Mouse (Mus musculus) bone marrow, adult 2 months (tissue): ENCODE data around the gene Golt1a. TPM values are rescaled to one million over a fixed set of nuclear protein-coding genes. Genes with fewer than 3 reads are reported as not detected.

Source experiments
- H3K27ac ChIP-seq: fragments of 200-500 bp; 2 replicates; pipeline ENCODE4 v1.5.1; 2012; ENCODE audit warnings: low read depth, mild to moderate bottlenecking, control low read depth, inconsistent platforms, low read length; ENCODE audit not compliant: control insufficient read depth, poor library complexity, insufficient read depth
- H3K4me1 ChIP-seq: fragments of 200-500 bp; 2 replicates; pipeline ENCODE4 v1.6.1; 2011; ENCODE audit warnings: low read length; ENCODE audit not compliant: control insufficient read depth, insufficient read depth
- H3K4me3 ChIP-seq: fragments of 200-500 bp; replicated peaks from 2 replicates; pipeline ENCODE3; 2011; ENCODE audit warnings: mild to moderate bottlenecking, low read depth, low read length, control low read depth; ENCODE audit not compliant: control insufficient read depth
- CTCF ChIP-seq: fragments of 200-500 bp; IDR thresholded peaks from 2 replicates; pipeline ENCODE4 v1.5.1; 2011; ENCODE audit warnings: low read length, control low read depth; ENCODE audit not compliant: control insufficient read depth, insufficient read depth
- POLR2A ChIP-seq: fragments of 200-500 bp; IDR thresholded peaks from 2 replicates; pipeline ENCODE4 v1.6.1; 2011; ENCODE audit warnings: low read depth, mild to moderate bottlenecking, control low read depth, low read length, borderline replicate concordance; ENCODE audit not compliant: control insufficient read depth
- WGBS: fragments of 180-500 bp; shearing (Covaris S2); methylation state at CpG from one replicate; pipeline ENCODE4 v1.1.7; 2018; 5-methylcytosine and 5-hydroxymethylcytosine counted together
- polyA plus RNA-seq: library from polyadenylated mRNA; stranded (reverse); fragments of >200 nt; gene quantifications from 2 replicates; pipeline ENCODE4 v1.2.4, GENCODE M21; 2011; ENCODE audit warnings: low replicate concordance; ENCODE audit not compliant: missing spikeins, insufficient read depth, insufficient read length

The Golt1a gene
- polyA plus RNA-seq, 1 experiment, result not detected

DNA sequence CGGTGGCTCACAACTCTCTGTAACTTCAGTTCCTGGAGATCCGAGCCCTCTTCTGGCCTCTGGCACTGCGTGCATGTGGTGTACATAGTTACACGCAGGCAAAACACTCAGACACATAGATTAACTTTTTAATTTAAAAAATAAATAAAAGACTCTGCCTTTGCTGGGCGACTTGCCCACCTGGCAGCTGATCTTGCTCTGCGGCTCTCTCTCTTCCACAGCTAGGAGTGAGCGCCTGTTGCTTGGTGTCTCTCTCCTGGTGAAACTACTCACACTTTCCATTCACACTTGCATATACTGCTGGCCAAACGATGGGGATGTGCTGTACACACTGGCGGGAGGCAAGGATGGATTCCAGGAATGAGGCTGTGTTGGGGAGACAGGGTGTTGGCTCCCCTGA, 36.9 kb downstream of the Golt1a start:
- no peak overlapping the region for H3K27ac ChIP-seq
- H3K4me1 ChIP-seq, result peaks cover 3% of the 10 kb centered on the region
- no peak overlapping the region for H3K4me3 ChIP-seq
- TF ChIP-seq CTCF (no peak), POLR2A (no peak)
- 79% methylated on average over 9 of the region's 9 CpGs for WGBS

DNA sequence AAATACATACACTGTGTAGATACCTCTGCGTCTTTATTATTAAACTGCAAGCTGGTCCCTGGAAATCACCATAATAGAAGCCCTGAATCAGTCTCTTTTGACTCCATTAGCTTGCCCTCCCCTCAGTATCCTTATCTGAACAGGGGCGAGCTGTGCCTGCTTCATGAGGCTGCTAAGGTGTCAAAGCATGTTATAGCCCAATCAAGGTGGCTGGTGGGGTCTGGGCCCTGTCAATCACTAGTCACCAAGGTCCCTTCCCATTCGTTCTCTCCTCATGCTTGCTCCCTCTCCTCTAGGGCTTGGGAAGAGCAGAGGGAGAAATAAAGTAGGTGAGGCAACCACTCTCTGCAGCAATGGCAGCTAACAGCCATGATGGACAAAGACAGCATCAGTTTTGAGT, 37.6 kb downstream of the Golt1a start:
- 77% methylated on average over 3 of the region's 3 CpGs for WGBS
- TF ChIP-seq POLR2A, result no peak
- no peak for TF ChIP-seq CTCF
- H3K27ac ChIP-seq, result peak overlapping the region; percentile 77
- peaks cover 3% of the 10 kb centered on the region for H3K4me1 ChIP-seq
- no peak overlapping the region for H3K4me3 ChIP-seq

- H3K4me1 ChIP-seq, result peaks cover 4% of the 10 kb centered on the region
- 19% methylated on average over 11 of the region's 11 CpGs for WGBS
- H3K27ac ChIP-seq, result peak overlapping the region; percentile 77
- no peak overlapping the region for H3K4me3 ChIP-seq
- TF ChIP-seq POLR2A (no peak), CTCF (no peak)
These were observed 38.3 kb downstream of the Golt1a start for GRCm38 (mm10) chr1:133347693-133348520.

DNA sequence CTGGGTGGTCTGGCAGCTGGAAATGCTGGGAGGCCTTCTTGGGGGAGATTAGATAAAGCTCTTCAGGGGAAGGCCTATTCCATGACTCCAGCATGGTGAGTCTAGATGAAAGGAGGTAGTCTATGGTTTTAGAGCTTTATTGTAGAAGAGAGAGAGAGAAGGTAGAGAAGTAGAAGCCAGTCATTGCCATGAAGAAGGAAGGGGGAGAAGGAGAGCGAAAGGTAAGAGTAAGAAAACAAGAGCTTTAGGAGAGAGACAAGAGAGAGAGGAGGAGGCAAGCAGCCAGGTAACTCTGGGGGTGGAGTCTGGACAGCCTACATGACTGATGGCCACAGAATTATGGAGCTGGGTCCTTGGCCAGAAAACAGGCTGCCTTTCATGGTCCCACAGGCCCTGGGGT, 40.6 kb downstream of the Golt1a start, which contains the start of gene Ren1:
Ren1 (plus strand) TSS at position 301 of the 400 bp plus-strand sequence.
- H3K27ac ChIP-seq, result peak within 1 kb of the TSS; percentile 42
- H3K4me3 ChIP-seq, result no peak within 1 kb of the TSS
- peaks cover 4% of the 10 kb centered on the region for H3K4me1 ChIP-seq
- 92% methylated on average over 1 of the region's 1 CpGs for WGBS
- TF ChIP-seq CTCF (no peak), POLR2A (no peak)

DNA sequence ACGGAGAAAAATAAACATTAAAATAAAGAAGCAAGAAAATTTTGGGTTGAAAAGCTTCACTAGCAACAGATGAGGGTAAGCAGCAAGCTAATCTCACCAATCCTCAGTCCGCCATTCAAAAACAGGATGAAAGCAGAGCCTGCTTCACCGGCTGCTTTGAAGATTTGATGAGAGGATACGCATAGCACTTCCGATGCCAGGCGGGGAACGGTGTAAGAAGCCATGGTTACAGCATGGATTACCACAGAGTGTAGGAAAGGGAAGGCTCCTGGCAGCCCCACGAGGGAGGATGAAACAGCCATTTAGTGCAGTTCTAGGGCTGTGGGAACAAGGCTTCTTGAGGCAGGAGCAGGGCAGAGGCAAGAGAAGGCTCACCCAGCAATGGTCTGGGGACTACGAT, 42.2 kb downstream of the Golt1a start:
- TF ChIP-seq CTCF (no peak), POLR2A (no peak)
- WGBS, result 40% methylated on average over 9 of the region's 9 CpGs
- Histone ChIP-seq H3K4me1 (peaks cover 4% of the 10 kb centered on the region), H3K27ac (no peak overlapping the region), H3K4me3 (no peak overlapping the region)

DNA sequence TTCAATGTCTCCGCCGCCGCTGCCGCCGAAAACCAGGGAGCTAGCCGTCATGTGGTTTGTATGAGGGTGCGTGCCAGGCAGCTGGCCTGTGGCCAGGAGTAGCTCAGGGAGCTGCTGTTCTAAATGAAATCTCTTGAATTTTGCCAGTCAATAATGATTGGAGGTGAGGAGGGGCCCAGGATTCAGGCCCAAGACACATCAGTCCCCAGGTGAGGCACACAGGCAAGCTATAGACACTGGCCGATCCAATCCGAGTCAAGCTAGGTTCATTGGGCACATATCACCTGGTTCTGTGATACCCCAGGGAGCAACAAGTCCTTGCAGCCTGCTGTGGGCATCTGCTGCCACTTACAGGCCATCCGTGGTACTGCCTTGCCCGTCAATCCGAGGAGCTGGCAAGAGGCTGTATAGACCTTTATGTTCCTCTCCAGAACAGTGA, 43.8 kb downstream of the Golt1a start:
- 39% methylated on average over 12 of the region's 12 CpGs for whole genome bisulfite sequencing
- TF ChIP-seq POLR2A (no peak), CTCF (peak; percentile 87)

DNA sequence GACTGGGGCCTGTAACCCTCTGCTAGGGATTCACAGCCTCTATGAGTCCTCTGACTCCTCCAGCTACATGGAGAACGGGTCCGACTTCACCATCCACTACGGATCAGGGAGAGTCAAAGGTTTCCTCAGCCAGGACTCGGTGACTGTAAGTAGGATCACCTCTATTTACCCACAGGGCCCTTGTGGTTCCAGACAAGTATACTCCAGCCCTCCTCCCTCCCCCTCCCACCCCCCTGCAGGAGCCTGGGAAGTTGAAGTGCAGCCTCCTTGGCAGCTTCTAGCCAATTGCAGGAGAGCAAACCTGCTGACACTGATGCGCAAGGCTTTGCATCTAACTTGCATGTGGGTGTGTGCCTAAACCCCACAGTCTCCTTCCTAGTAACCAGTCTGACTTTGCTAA, 45.9 kb downstream of the Golt1a start:
- Histone ChIP-seq H3K4me1 (peaks cover 1% of the 10 kb centered on the region; the same call in 1 of the 2 replicates), H3K27ac (no peak overlapping the region), H3K4me3 (no peak overlapping the region)
- 84% methylated on average over 5 of the region's 5 CpGs for WGBS
- TF ChIP-seq CTCF (no peak), POLR2A (no peak)

More for the DNA sequence above, 43.8 kb downstream of the Golt1a start:
- no peak overlapping the region for H3K4me3 ChIP-seq
- H3K27ac ChIP-seq, result no peak overlapping the region
- peaks cover 1% of the 10 kb centered on the region; the same call in 1 of the 2 replicates for H3K4me1 ChIP-seq

- no peak for TF ChIP-seq CTCF
- no peak for TF ChIP-seq POLR2A
- peaks cover 1% of the 10 kb centered on the region; the same call in 1 of the 2 replicates for H3K4me1 ChIP-seq
- no peak overlapping the region; the same call in 1 of the 2 replicates for H3K27ac ChIP-seq
- WGBS, result 63% methylated on average over 15 of the region's 15 CpGs
- H3K4me3 ChIP-seq, result no peak overlapping the region
These were observed 46.3 kb downstream of the Golt1a start for GRCm38 (mm10) chr1:133355912-133356311.

- peaks cover 1% of the 10 kb centered on the region; the same call in 1 of the 2 replicates for H3K4me1 ChIP-seq
- no peak overlapping the region for H3K4me3 ChIP-seq
- no peak overlapping the region; the same call in none of the 2 replicates for H3K27ac ChIP-seq
- TF ChIP-seq CTCF (no peak), POLR2A (no peak)
- WGBS, result 32% methylated on average over 8 of the region's 8 CpGs
These were observed 46.7 kb downstream of the Golt1a start for GRCm38 (mm10) chr1:133356330-133356729.
